In genomic region chr2:105397446-105398211, GRCm38 (mm10) we compare ENCODE assay signal across 8 mouse cellular contexts. TPM values are rescaled to one million over a fixed set of nuclear protein-coding genes. Genes with fewer than 3 reads are reported as not detected.
DNase-seq lines count a peak whose midpoint lies in the region; ATAC-seq and TF ChIP-seq lines count a peak whose summit lies in the region.
"Had no signal": no experiment of that assay in that cellular context is flagged by ENCODE, and none has a peak within 500 bp of the region (broad histone marks: within the 10 kb centered on the region; RNA-seq: fewer than 3 reads in every experiment).

No protein-coding gene starts in this region.

- peaks cover 16% of the 10 kb centered on the region for H3K4me1 ChIP-seq in neural tube, embryonic 11.5 days (ENCODE audit: control insufficient read depth, insufficient read depth, low read length)
- peaks cover 35% of the 10 kb centered on the region for H3K4me1 ChIP-seq in forebrain, embryonic 10.5 days
- H3K4me1 ChIP-seq in limb, embryonic 15.5 days, result peaks cover 29% of the 10 kb centered on the region
- peaks cover 9% of the 10 kb centered on the region for H3K4me1 ChIP-seq in stomach, postnatal 0 days (replicated peaks; ENCODE audit: control insufficient read depth, insufficient read depth)

- H3K27ac ChIP-seq in neural tube, embryonic 11.5 days (ENCODE audit: low read depth, low read length), result no peak overlapping the region
- H3K27ac ChIP-seq in forebrain, embryonic 10.5 days, result peak overlapping the region; percentile 96
- peak overlapping the region; percentile 98 for H3K27ac ChIP-seq in limb, embryonic 15.5 days
- H3K27ac ChIP-seq in stomach, postnatal 0 days (replicated peaks), result peak overlapping the region; percentile 95

- TF ChIP-seq CTCF in stomach, postnatal 0 days (IDR thresholded peaks at IDR 0.05; ENCODE audit: low read depth), result no peak

- H3K9me3 ChIP-seq in neural tube, embryonic 11.5 days (ENCODE audit: control insufficient read depth, low read length), result no peaks in the 10 kb centered on the region
- H3K9me3 ChIP-seq in forebrain, embryonic 10.5 days, result no peaks in the 10 kb centered on the region
- H3K9me3 ChIP-seq in limb, embryonic 15.5 days, result no peaks in the 10 kb centered on the region
- no peaks in the 10 kb centered on the region for H3K9me3 ChIP-seq in stomach, postnatal 0 days (ENCODE audit: control insufficient read depth, low read length)

- no peaks in the 10 kb centered on the region for H3K27me3 ChIP-seq in neural tube, embryonic 11.5 days (ENCODE audit: control insufficient read depth, insufficient read depth, low read length)
- H3K27me3 ChIP-seq in forebrain, embryonic 10.5 days (ENCODE audit: poor library complexity, severe bottlenecking), result peaks cover 18% of the 10 kb centered on the region
- H3K27me3 ChIP-seq in limb, embryonic 15.5 days, result no peaks in the 10 kb centered on the region
- H3K27me3 ChIP-seq in stomach, postnatal 0 days (ENCODE audit: control insufficient read depth, insufficient read depth, low read length), result no peaks in the 10 kb centered on the region

- TF ChIP-seq EP300 in stomach, postnatal 0 days (optimal IDR thresholded peaks at IDR 0.05), result no peak

- H3K4me3 ChIP-seq in neural tube, embryonic 11.5 days (ENCODE audit: low read depth, low read length), result peak overlapping the region; percentile 76
- peak overlapping the region; percentile 82 for H3K4me3 ChIP-seq in forebrain, embryonic 10.5 days
- H3K4me3 ChIP-seq in limb, embryonic 15.5 days, result peak overlapping the region; percentile 91
- peak overlapping the region; percentile 76 for H3K4me3 ChIP-seq in stomach, postnatal 0 days (ENCODE audit: low read depth, low read length)

- 23% methylated on average over 5 of the region's 5 CpGs for WGBS in neural tube, embryonic 11.5 days
- 17% methylated on average over 5 of the region's 5 CpGs for WGBS in forebrain, embryonic 10.5 days
- 33% methylated on average over 5 of the region's 5 CpGs for WGBS in limb, embryonic 15.5 days
- WGBS in stomach, postnatal 0 days, result 38% methylated on average over 5 of the region's 5 CpGs

- ATAC-seq in neural tube, embryonic 11.5 days (ENCODE audit: insufficient read depth, low FRiP score, low TSS enrichment), result no peak
- no peak for ATAC-seq in limb, embryonic 15.5 days (ENCODE audit: insufficient number of reproducible peaks, low FRiP score, low TSS enrichment, low read depth)
- no peak for ATAC-seq in stomach, postnatal 0 days (ENCODE audit: low FRiP score, low TSS enrichment)

- H3K9ac ChIP-seq in neural tube, embryonic 11.5 days (ENCODE audit: low read length), result peak overlapping the region; percentile 88
- H3K9ac ChIP-seq in limb, embryonic 15.5 days, result peak overlapping the region; percentile 95
- H3K9ac ChIP-seq in stomach, postnatal 0 days (ENCODE audit: low read length), result peak overlapping the region; percentile 82

- no peaks in the 10 kb centered on the region; the same call in 1 of the 2 replicates for H3K36me3 ChIP-seq in neural tube, embryonic 11.5 days (ENCODE audit: control insufficient read depth, insufficient read depth, low read length)
- H3K36me3 ChIP-seq in forebrain, embryonic 10.5 days (replicated peaks), result peaks cover 44% of the 10 kb centered on the region
- peaks cover 22% of the 10 kb centered on the region for H3K36me3 ChIP-seq in limb, embryonic 15.5 days
- H3K36me3 ChIP-seq in stomach, postnatal 0 days (ENCODE audit: control insufficient read depth, insufficient read depth, low read length), result 0 out of 2 replicates have a peak, but pooled peaks cover 3% of the 10 kb centered on the region

- peak overlapping the region; percentile 81 for H3K4me2 ChIP-seq in neural tube, embryonic 11.5 days (ENCODE audit: low read depth)
- peak overlapping the region; percentile 66 for H3K4me2 ChIP-seq in limb, embryonic 15.5 days
- peak overlapping the region; percentile 81 for H3K4me2 ChIP-seq in stomach, postnatal 0 days (replicated peaks; ENCODE audit: low read depth)

- no peak for DNase-seq in neural tube, embryonic 11.5 days (ENCODE audit: low spot score)
- DNase-seq in neural tube, embryonic 10.5 days (ENCODE audit: extremely low spot score, low spot score), result no peak
- no peak for DNase-seq in forebrain, embryonic 10.5 days (ENCODE audit: extremely low spot score, low spot score)
- no peak for DNase-seq in stomach, postnatal 0 days (ENCODE audit: low spot score)
- no peak for DNase-seq in urinary bladder, postnatal 25 days (ENCODE audit: low spot score)
- DNase-seq in c-Kit-positive CD71-positive TER-119-positive erythroid progenitor cells, embryonic 14.5 days (ENCODE audit: low spot score), result no peak
- DNase-seq: layer of hippocampus, adult 9-11 months had no signal

RNA-seq across cellular contexts. Expression of gene Rcn1, which starts 1.5 kb away (rescaled TPM):
- polyA plus RNA-seq in neural tube, embryonic 11.5 days (2014; fragmentation: Nextera tagmentation; extraction: Ambion mirVana), result 123 and 129 TPM in 2 replicates
- 110 and 111 TPM in 2 replicates for polyA plus RNA-seq in forebrain, embryonic 10.5 days (2016; fragmentation: Nextera tagmentation; extraction: Ambion mirVana)
- 296 and 303 TPM in 2 replicates for polyA plus RNA-seq in limb, embryonic 15.5 days (2015; fragmentation: Nextera tagmentation; extraction: Ambion mirVana)
- polyA plus RNA-seq in stomach, postnatal 0 days (2015; fragmentation: Nextera tagmentation; extraction: Ambion mirVana), result 61.1 and 64.9 TPM in 2 replicates
